ENCODE assay signal across 22 mouse cellular contexts in the genomic region with DNA sequence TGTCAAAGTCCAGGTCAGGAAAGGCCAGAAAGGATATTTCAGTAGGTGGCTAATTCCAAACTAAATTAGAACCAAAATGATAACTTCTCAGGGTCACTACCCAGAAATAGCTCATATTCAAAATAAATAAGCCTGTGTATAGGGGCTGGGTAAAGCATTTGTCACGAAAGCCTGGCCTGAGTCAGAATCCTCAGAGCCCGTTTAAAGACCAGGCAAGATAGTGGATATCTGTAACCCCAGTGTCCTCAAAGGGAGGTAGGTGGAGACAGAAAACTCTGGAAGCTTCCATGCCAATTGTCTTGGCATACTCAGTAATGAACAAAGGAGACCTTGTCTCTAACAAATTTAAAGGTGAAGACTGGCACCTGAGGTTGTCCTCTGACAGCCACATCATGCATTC.
"Had no signal": no experiment of that assay in that cellular context is flagged by ENCODE, and none has a peak within 500 bp of the region (broad histone marks: within the 10 kb centered on the region; RNA-seq: fewer than 3 reads in every experiment).

No protein-coding gene starts in this region.

- H3K9ac ChIP-seq: limb, embryonic 12.5 days; limb, embryonic 15.5 days; lung, embryonic 15.5 days; midbrain, embryonic 12.5 days; midbrain, embryonic 15.5 days; neural tube, embryonic 12.5 days; neural tube, embryonic 15.5 days had no signal

- H3K4me2 ChIP-seq: limb, embryonic 12.5 days; limb, embryonic 15.5 days; lung, embryonic 15.5 days; midbrain, embryonic 12.5 days; midbrain, embryonic 15.5 days; neural tube, embryonic 12.5 days; neural tube, embryonic 15.5 days had no signal

- H3K4me3 ChIP-seq: layer of hippocampus, adult 2 months; limb, embryonic 12.5 days; limb, embryonic 15.5 days; lung, embryonic 15.5 days; midbrain, embryonic 12.5 days; midbrain, embryonic 15.5 days; neural tube, embryonic 12.5 days; neural tube, embryonic 15.5 days had no signal

- H3K36me3 ChIP-seq: limb, embryonic 12.5 days; limb, embryonic 15.5 days; lung, embryonic 15.5 days; midbrain, embryonic 12.5 days; midbrain, embryonic 15.5 days; neural tube, embryonic 12.5 days; neural tube, embryonic 15.5 days had no signal

- H3K27me3 ChIP-seq: limb, embryonic 12.5 days; limb, embryonic 15.5 days; lung, embryonic 15.5 days; midbrain, embryonic 12.5 days; midbrain, embryonic 15.5 days; neural tube, embryonic 12.5 days; neural tube, embryonic 15.5 days had no signal

- ATAC-seq: inflammation-experienced regulatory T-cells, adult 6 months; midbrain, embryonic 15.5 days had no signal

- DNase-seq: kidney, adult 11 months; kidney, adult 9 months; kidney, postnatal 25 days; layer of hippocampus, postnatal 36 days; left cerebral cortex, postnatal 4 days; lung, adult 18-20 months; lung, postnatal 10 days; lung, postnatal 36 days; thymus, adult 2 months; thymus, postnatal 14 days; thymus, postnatal 4 days had no signal

- H3K4me1 ChIP-seq: lung, embryonic 15.5 days; midbrain, embryonic 12.5 days; midbrain, embryonic 15.5 days; neural tube, embryonic 12.5 days; neural tube, embryonic 15.5 days had no signal

- H3K9me3 ChIP-seq: limb, embryonic 12.5 days; limb, embryonic 15.5 days; lung, embryonic 15.5 days; midbrain, embryonic 12.5 days; midbrain, embryonic 15.5 days; neural tube, embryonic 12.5 days; neural tube, embryonic 15.5 days had no signal

- H3K27ac ChIP-seq: kidney, postnatal 0 days; layer of hippocampus, adult 2 months; limb, embryonic 12.5 days; limb, embryonic 15.5 days; lung, embryonic 15.5 days; midbrain, embryonic 12.5 days; midbrain, embryonic 15.5 days; neural tube, embryonic 12.5 days; neural tube, embryonic 15.5 days; stomach, postnatal 0 days had no signal
